Mouse (Mus musculus) MEL (cell line): ENCODE measurements around the gene Phf23. TPM values are rescaled to one million over a fixed set of nuclear protein-coding genes. Genes with fewer than 3 reads are reported as not detected.

Experiments used
- DNase-seq: peaks from one replicate; pipeline ENCODE4 v3.0.0; 2011; ENCODE audit warnings: low read depth, low spot score
- H3K27ac ChIP-seq: 2 replicates; pipeline ENCODE4 v1.5.1; 2012; ENCODE audit warnings: low read depth, mild to moderate bottlenecking, control low read depth, low read length, moderate library complexity; ENCODE audit not compliant: control insufficient read depth
- H3K27me3 ChIP-seq, 2 experiments: fragments of 150-350 bp in 1 of 2; sonication (generic) in 1 of 2; 2 replicates each; pipeline ENCODE4 v1.6.1; 2012; ENCODE audit warnings: low read length in 2 of 2, mild to moderate bottlenecking in 2 of 2, improper control_type of control experiment in 1 of 2, moderate library complexity in 1 of 2; ENCODE audit not compliant: insufficient read depth in 2 of 2, control insufficient read depth in 1 of 2
- H3K36me3 ChIP-seq, 2 experiments: 2 replicates each; pipeline ENCODE4 v1.6.1; 2012 to 2014; ENCODE audit warnings: low read length in 2 of 2, improper control_type of control experiment in 1 of 2, inconsistent platforms in 1 of 2, mild to moderate bottlenecking in 1 of 2; ENCODE audit not compliant: insufficient read depth in 2 of 2, control insufficient read depth in 1 of 2
- H3K4me1 ChIP-seq, 2 experiments: fragments of 150-350 bp in 1 of 2; sonication (generic) in 1 of 2; 2 replicates each; pipeline ENCODE4 v1.6.1; 2012; ENCODE audit warnings: low read length in 2 of 2, improper control_type of control experiment in 1 of 2, mild to moderate bottlenecking in 1 of 2; ENCODE audit not compliant: insufficient read depth in 2 of 2, control insufficient read depth in 1 of 2
- H3K4me3 ChIP-seq, 2 experiments: fragments of 150-350 bp in 1 of 2; sonication (generic) in 1 of 2; 2 replicates each; pipeline ENCODE4 v1.5.1; 2012; ENCODE audit warnings: low read depth in 2 of 2, low read length in 2 of 2, mild to moderate bottlenecking in 2 of 2, moderate library complexity in 2 of 2, control low read depth in 1 of 2, improper control_type of control experiment in 1 of 2; ENCODE audit not compliant: control insufficient read depth in 1 of 2, insufficient read depth in 1 of 2
- H3K79me2 ChIP-seq: 2 replicates; pipeline ENCODE4 v1.6.1; 2012; ENCODE audit warnings: mild to moderate bottlenecking, low read length, moderate library complexity; ENCODE audit not compliant: control insufficient read depth, poor library complexity, insufficient read depth
- H3K9ac ChIP-seq: 2 replicates; pipeline ENCODE4 v1.6.1; 2012; ENCODE audit warnings: low read depth, mild to moderate bottlenecking, control low read depth, low read length, moderate library complexity; ENCODE audit not compliant: control insufficient read depth, poor library complexity, severe bottlenecking
- H3K9me3 ChIP-seq: fragments of 150-350 bp; sonication (generic); replicated peaks from 2 replicates; pipeline ENCODE4 v1.6.1; 2012; ENCODE audit warnings: mild to moderate bottlenecking, low read length, improper control_type of control experiment, moderate library complexity; ENCODE audit not compliant: insufficient read depth
- CHD1 ChIP-seq: IDR thresholded peaks from 2 replicates; pipeline ENCODE4 v1.6.1; 2012; ENCODE audit warnings: low read depth, mild to moderate bottlenecking, inconsistent platforms, low read length, improper control_type of control experiment
- CHD2 ChIP-seq: IDR thresholded peaks from 2 replicates; pipeline ENCODE4 v1.6.1; 2011; ENCODE audit warnings: low read length, improper control_type of control experiment
- CTCF ChIP-seq, 3 experiments: IDR thresholded peaks in 2 of 3; conservative IDR thresholded peaks in 1 of 3; 2 replicates each; pipeline ENCODE4 v1.5.1; 2011 to 2012; ENCODE audit warnings: low read length in 3 of 3, low read depth in 2 of 3, mild to moderate bottlenecking in 2 of 3, improper control_type of control experiment in 1 of 3, inconsistent platforms in 1 of 3, mixed read lengths in 1 of 3, moderate library complexity in 1 of 3; ENCODE audit not compliant: control insufficient read depth in 1 of 3, insufficient read depth in 1 of 3, poor library complexity in 1 of 3, severe bottlenecking in 1 of 3
- E2F4 ChIP-seq: IDR thresholded peaks from 2 replicates; pipeline ENCODE4 v1.6.1; 2011; ENCODE audit warnings: low read depth, low read length, improper control_type of control experiment, borderline replicate concordance
- ELF1 ChIP-seq: IDR thresholded peaks from 2 replicates; pipeline ENCODE4 v1.6.1; 2014; ENCODE audit warnings: low read depth, mild to moderate bottlenecking, inconsistent platforms, low read length, improper control_type of control experiment, moderate library complexity
- GATA1 ChIP-seq: IDR thresholded peaks from 2 replicates; pipeline ENCODE4 v1.6.1; 2011; ENCODE audit warnings: low read depth, low read length, improper control_type of control experiment
- HCFC1 ChIP-seq: IDR thresholded peaks from 2 replicates; pipeline ENCODE4 v1.6.1; 2012; ENCODE audit warnings: low read depth, mild to moderate bottlenecking, inconsistent platforms, low read length, improper control_type of control experiment, moderate library complexity
- JUND ChIP-seq: IDR thresholded peaks from 2 replicates; pipeline ENCODE4 v1.6.1; 2011; ENCODE audit warnings: low read depth, mild to moderate bottlenecking, improper control_type of control experiment, low read length
- KAT2A ChIP-seq: conservative IDR thresholded peaks from 2 replicates; pipeline ENCODE4 v1.6.1; 2012; ENCODE audit warnings: low read depth, low read length, improper control_type of control experiment, inconsistent platforms
- MAFK ChIP-seq: IDR thresholded peaks from 2 replicates; pipeline ENCODE4 v1.6.1; 2011; ENCODE audit warnings: low read depth, mild to moderate bottlenecking, low read length, improper control_type of control experiment, borderline replicate concordance
- MAX ChIP-seq: IDR thresholded peaks from 2 replicates; pipeline ENCODE4 v1.6.1; 2011; ENCODE audit warnings: low read length, improper control_type of control experiment
- MAZ ChIP-seq: IDR thresholded peaks from 2 replicates; pipeline ENCODE4 v1.6.1; 2012; ENCODE audit warnings: low read depth, mild to moderate bottlenecking, inconsistent platforms, low read length, improper control_type of control experiment
- MEF2A ChIP-seq: IDR thresholded peaks from 2 replicates; pipeline ENCODE4 v1.6.1; 2014; ENCODE audit warnings: low read depth, mild to moderate bottlenecking, inconsistent platforms, low read length, improper control_type of control experiment; ENCODE audit not compliant: poor library complexity, insufficient replicate concordance, severe bottlenecking; ENCODE audit errors: extremely low read depth
- MXI1 ChIP-seq: IDR thresholded peaks from 2 replicates; pipeline ENCODE4 v1.6.1; 2011; ENCODE audit warnings: mild to moderate bottlenecking, low read depth, low read length, improper control_type of control experiment
- POLR2A ChIP-seq, 2 experiments: IDR thresholded peaks; 2 replicates each; pipeline ENCODE4 v1.6.1; 2011 to 2012; ENCODE audit warnings: low read length in 2 of 2, mild to moderate bottlenecking in 2 of 2, control low read depth in 1 of 2, improper control_type of control experiment in 1 of 2, low read depth in 1 of 2, moderate library complexity in 1 of 2; ENCODE audit not compliant: control insufficient read depth in 1 of 2, insufficient read depth in 1 of 2, poor library complexity in 1 of 2
- POLR2AphosphoS2 ChIP-seq: IDR thresholded peaks from 2 replicates; pipeline ENCODE4 v1.6.1; 2011; ENCODE audit warnings: low read length, improper control_type of control experiment
- RAD21 ChIP-seq: IDR thresholded peaks from 2 replicates; pipeline ENCODE4 v1.6.1; 2011; ENCODE audit warnings: mild to moderate bottlenecking, low read depth, low read length, improper control_type of control experiment
- RCOR1 ChIP-seq: IDR thresholded peaks from 2 replicates; pipeline ENCODE4 v1.6.1; 2012; ENCODE audit warnings: low read depth, mild to moderate bottlenecking, inconsistent platforms, low read length, improper control_type of control experiment
- SIN3A ChIP-seq: IDR thresholded peaks from 2 replicates; pipeline ENCODE4 v1.6.1; 2012; ENCODE audit warnings: low read length, improper control_type of control experiment, inconsistent platforms
- SMC3 ChIP-seq: IDR thresholded peaks from 2 replicates; pipeline ENCODE4 v1.6.1; 2011; ENCODE audit warnings: low read depth, low read length, improper control_type of control experiment
- TBP ChIP-seq: IDR thresholded peaks from 2 replicates; pipeline ENCODE4 v1.8.0; 2011; ENCODE audit warnings: low read depth, low read length, improper control_type of control experiment
- UBTF ChIP-seq: IDR thresholded peaks from 2 replicates; pipeline ENCODE4 v1.6.1; 2012; ENCODE audit warnings: low read depth, mild to moderate bottlenecking, inconsistent platforms, low read length, improper control_type of control experiment, moderate library complexity, borderline replicate concordance; ENCODE audit not compliant: insufficient read depth
- USF1 ChIP-seq: IDR thresholded peaks from 2 replicates; pipeline ENCODE4 v1.6.1; 2014; ENCODE audit warnings: low read depth, mild to moderate bottlenecking, inconsistent platforms, low read length, improper control_type of control experiment, moderate library complexity
- ZC3H11A ChIP-seq: IDR thresholded peaks from 2 replicates; pipeline ENCODE4 v1.6.1; 2012; ENCODE audit warnings: low read depth, mild to moderate bottlenecking, inconsistent platforms, low read length, improper control_type of control experiment
- ZKSCAN1 ChIP-seq: IDR thresholded peaks from 2 replicates; pipeline ENCODE4 v1.6.1; 2012; ENCODE audit warnings: low read depth, mild to moderate bottlenecking, inconsistent platforms, low read length, improper control_type of control experiment, moderate library complexity
- ZNF384 ChIP-seq: IDR thresholded peaks from 2 replicates; pipeline ENCODE4 v1.6.1; 2012; ENCODE audit warnings: low read depth, mild to moderate bottlenecking, inconsistent platforms, low read length, improper control_type of control experiment
- polyA plus RNA-seq, 2 experiments: library from polyadenylated mRNA; stranded (reverse) in 1 of 2; unstranded in 1 of 2; fragments of >175 nt in 1 of 2; fragments of >200 nt in 1 of 2; gene quantifications; 2 replicates each; pipeline versions ENCODE4 v1.2.1 to v1.2.4; 2012; ENCODE audit warnings: low replicate concordance in 2 of 2, low read depth in 1 of 2; ENCODE audit not compliant: insufficient read length in 2 of 2, insufficient read depth in 1 of 2, missing spikeins in 1 of 2
- total RNA-seq: library from RNA; depleted of rRNA; stranded (reverse); fragments of 300-350 nt; gene quantifications from 2 replicates; pipeline ENCODE4 v1.2.3, GENCODE M21; 2012

Phf23 gene
- total and polyA plus RNA-seq, 3 experiments: 108 to 112 TPM; not detected in 1

DNA sequence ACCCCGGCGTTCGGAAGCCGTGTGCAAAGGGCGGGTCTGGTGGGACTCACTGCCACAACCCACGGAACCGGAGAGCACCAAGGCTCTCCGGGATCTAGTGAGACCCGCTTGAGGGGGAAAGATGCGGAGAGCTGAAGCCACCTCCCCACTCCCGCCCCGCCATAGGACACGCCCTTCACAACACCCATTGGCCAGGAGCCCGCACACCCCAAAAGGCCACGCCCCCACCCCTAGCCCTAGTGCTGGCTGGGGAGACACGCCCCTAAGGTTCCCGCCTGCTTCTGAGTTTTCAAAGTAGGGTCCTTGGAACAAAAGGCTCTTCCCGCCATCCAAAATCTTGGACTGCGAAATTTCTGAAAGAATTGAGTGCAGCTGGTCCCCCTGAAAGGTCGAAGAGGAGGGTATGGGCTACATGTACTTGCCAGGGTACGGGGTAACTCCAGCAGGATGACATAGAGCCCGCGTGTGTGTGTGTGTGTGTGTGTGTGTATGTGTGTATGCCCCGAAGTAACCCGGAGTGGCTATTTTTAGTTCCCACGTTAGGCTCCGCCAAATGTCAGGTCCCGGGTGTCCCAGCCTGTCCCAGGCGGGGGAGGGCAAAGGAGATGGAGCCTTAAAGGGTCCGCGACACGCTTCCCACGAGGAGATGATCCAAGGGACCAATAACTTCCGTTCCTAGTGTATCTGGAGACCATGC lies 47.4 kb upstream of the Phf23 start, which contains the start of gene Slc2a4:
Gene Slc2a4 (minus strand): TSS at position 123 of the 697 bp plus-strand sequence.
- Histone ChIP-seq H3K79me2 (no peaks in the 10 kb centered on the region), H3K9ac (peak within 1 kb of the TSS; percentile 55), H3K27me3 (peaks cover 4 to 8% of the 10 kb centered on the region in 2 experiments), H3K4me1 (peaks cover 0 to 13% of the 10 kb centered on the region in 2 experiments; a peak in 3 of 4 replicates), H3K36me3 (no peaks in the 10 kb centered on the region; a peak in 1 of 4 replicates), H3K9me3 (no peaks in the 10 kb centered on the region), H3K27ac (peak within 1 kb of the TSS; percentile 17; the same call in 1 of the 2 replicates), H3K4me3 (peak within 1 kb of the TSS; percentile 52 to 61)
- peak; percentile 97 for DNase-seq
- 0 out of 2 replicates have a peak, but pooled peaks have one; percentile 11 for TF ChIP-seq USF1
- TF ChIP-seq E2F4: peak; percentile 82; the same call in 1 of the 2 replicates
- TF ChIP-seq SMC3: 0 out of 2 replicates have a peak, but pooled peaks have one; percentile 18
- peak; percentile 51 for TF ChIP-seq MAX
- no peak for TF ChIP-seq CTCF (IDR thresholded peaks at IDR 0.05 in 2 of 3, conservative IDR thresholded peaks at IDR 0.05 in 1 of 3; ENCODE audit: control insufficient read depth in 1 of 3, insufficient read depth in 1 of 3, low read depth in 2 of 3, low read length in 3 of 3, poor library complexity in 1 of 3, severe bottlenecking in 1 of 3)
- TF ChIP-seq TBP: 0 out of 2 replicates have a peak, but pooled peaks have one; percentile 8
- peak; percentile 85 for TF ChIP-seq MXI1
- TF ChIP-seq MEF2A: 0 out of 2 replicates have a peak, but pooled peaks have one; percentile 55
- TF ChIP-seq MAFK: no peak
- TF ChIP-seq HCFC1: 0 out of 2 replicates have a peak, but pooled peaks have one; percentile 27
- TF ChIP-seq ZC3H11A: no peak
- TF ChIP-seq SIN3A: peak; percentile 81
- TF ChIP-seq ZNF384: no peak; the same call in 1 of the 2 replicates
- 0 out of 2 replicates have a peak, but pooled peaks have one; percentile 29 for TF ChIP-seq MAZ
- no peak for TF ChIP-seq KAT2A
- no peak for TF ChIP-seq RCOR1

DNA sequence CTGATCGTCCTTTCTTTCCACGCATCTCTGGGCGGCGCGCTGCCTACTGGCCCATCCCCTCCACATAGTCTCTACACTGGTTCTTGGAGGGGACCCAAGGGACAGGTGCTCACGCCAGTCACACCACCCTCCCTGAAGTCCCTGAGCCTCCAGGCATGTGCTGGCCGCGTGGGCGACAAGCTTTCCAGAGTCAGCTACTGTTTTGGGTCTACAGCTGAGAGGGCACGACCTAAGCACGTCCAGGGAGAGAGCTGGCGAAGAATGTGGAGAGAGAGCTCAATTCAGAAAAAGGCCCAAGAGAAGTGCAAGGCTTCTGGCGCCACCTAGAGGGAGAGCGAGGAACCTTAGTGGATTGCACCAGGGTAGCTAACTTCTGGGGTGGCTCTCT lies 46.8 kb upstream of the Phf23 start:
- Histone ChIP-seq H3K4me3 (peak overlapping the region; percentile 52 to 61), H3K79me2 (no peaks in the 10 kb centered on the region), H3K9ac (peak overlapping the region; percentile 55), H3K27me3 (peaks cover 3 to 4% of the 10 kb centered on the region in 2 experiments; a peak in 3 of 4 replicates), H3K4me1 (peaks cover 2 to 18% of the 10 kb centered on the region in 2 experiments; a peak in 3 of 4 replicates), H3K27ac (peak overlapping the region; percentile 17; the same call in 1 of the 2 replicates), H3K36me3 (no peaks in the 10 kb centered on the region; a peak in 1 of 4 replicates), H3K9me3 (no peaks in the 10 kb centered on the region)
- DNase-seq: peak; percentile 95
- TF ChIP-seq KAT2A (no peak), ELF1 (peak; percentile 41; the same call in 1 of the 2 replicates), CHD2 (no peak), RAD21 (peak; percentile 98), CHD1 (no peak), SMC3 (peak; percentile 97), POLR2A (IDR thresholded peaks at IDR 0.05; ENCODE audit: control insufficient read depth in 1 of 2, insufficient read depth in 1 of 2, low read depth in 1 of 2, low read length in 2 of 2, poor library complexity in 1 of 2) (0 out of 4 replicates have a peak, but pooled peaks of 1 of the 2 experiments have one; percentile 20), ZC3H11A (peak; percentile 96), GATA1 (no peak), POLR2AphosphoS2 (no peak), USF1 (no peak), ZNF384 (0 out of 2 replicates have a peak, but pooled peaks have one; percentile 17), MAX (peak; percentile 9; the same call in 1 of the 2 replicates), ZKSCAN1 (no peak), HCFC1 (peak; percentile 42; the same call in 1 of the 2 replicates), JUND (peak; percentile 58; the same call in 1 of the 2 replicates), SIN3A (peak; percentile 38), UBTF (no peak), TBP (peak; percentile 66; the same call in 1 of the 2 replicates), MAZ (no peak; the same call in 1 of the 2 replicates), MXI1 (peak; percentile 66), CTCF (IDR thresholded peaks at IDR 0.05 in 2 of 3, conservative IDR thresholded peaks at IDR 0.05 in 1 of 3; ENCODE audit: control insufficient read depth in 1 of 3, insufficient read depth in 1 of 3, low read depth in 2 of 3, low read length in 3 of 3, poor library complexity in 1 of 3, severe bottlenecking in 1 of 3) (peak; percentile 94 to 98 (median 98))
